Mouse (Mus musculus): ENCODE data around the gene 1810062G17Rik.

Gene 1810062G17Rik

DNA sequence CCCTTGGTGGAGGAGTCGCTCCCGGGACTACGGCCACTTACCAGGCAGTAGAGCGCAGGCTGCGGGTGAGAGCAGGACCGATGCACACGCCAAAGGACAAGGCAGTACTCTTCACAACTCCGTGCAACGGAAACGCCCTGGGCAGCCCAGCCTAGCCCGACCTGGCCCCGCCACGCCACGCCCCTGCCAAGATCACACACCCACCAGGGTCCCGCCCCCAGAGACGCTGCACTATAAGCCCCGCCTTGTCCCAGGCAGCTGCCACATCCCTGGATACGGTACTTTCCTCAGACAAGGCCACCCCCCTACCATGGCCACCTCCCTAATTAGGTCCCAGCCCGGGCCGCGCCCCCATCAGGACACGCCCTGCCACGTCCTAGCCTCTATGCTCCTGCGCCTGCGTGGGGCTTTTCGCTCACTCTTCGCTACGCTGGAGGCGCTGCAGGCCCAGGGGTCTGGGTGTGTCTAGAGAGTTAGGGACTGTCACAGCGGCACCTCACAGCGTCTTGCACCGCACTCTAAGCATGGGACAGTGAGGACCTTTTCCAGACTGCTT lies at the start of gene 1810062G17Rik, which contains the start of gene Anxa5:
Gene 1810062G17Rik, plus strand, starts transcription at position 406 of the 556 bp plus-strand sequence.
Gene Anxa5, minus strand, starts transcription at position 363 of the 556 bp plus-strand sequence.
- peak; percentile 96 for DNase-seq

GRCm38 (mm10) chr3:36427386-36427785 lies 48.4 kb upstream of the 1810062G17Rik start:
- DNase-seq: no peak

- no peak for DNase-seq
These were observed 45.4 kb upstream of the 1810062G17Rik start for GRCm38 (mm10) chr3:36430360-36430759.

GRCm38 (mm10) chr3:36440280-36440679 lies 35.5 kb upstream of the 1810062G17Rik start:
- no peak for DNase-seq

DNA sequence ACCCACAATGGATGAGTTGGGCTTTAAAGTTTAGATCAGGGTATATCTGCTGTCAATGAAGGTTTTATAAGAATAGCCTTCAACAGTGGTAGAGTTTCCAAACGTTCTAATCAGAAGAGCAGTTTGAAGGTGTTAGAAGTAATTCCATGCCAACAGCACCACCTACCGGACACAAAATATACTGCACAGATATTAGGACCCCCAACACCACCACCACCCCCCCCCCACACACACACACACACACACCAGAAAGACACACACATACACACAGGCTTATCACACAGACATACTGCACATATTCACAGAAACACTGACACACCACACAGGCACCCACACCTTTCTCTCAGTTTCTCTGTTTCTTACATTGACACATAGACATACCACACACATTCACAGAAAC lies 33.3 kb upstream of the 1810062G17Rik start:
- peak; percentile 21 for DNase-seq

DNA sequence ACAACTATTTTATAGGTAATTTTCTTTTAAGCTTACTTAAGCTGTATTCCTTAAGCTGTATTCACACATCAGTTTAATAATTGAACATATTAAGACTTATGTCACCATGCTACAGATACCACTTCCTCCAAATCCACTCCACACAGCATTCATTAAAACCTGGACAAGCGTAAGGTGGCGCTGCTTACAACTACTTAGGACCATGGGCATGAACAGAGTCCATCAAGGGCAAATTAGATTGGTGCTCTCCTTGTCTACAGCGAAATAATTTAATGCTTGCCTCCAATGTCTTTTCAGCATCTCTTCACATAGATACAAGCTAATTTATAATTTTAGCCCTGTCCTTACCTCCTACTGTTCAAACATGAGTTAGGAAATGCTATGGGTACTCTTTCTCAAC lies 29.7 kb upstream of the 1810062G17Rik start:
- no peak for DNase-seq

- no peak for DNase-seq
These were observed 29.2 kb upstream of the 1810062G17Rik start for GRCm38 (mm10) chr3:36446506-36446905.

GRCm38 (mm10) chr3:36446918-36447317 lies 28.8 kb upstream of the 1810062G17Rik start:
- no peak for DNase-seq

- DNase-seq: no peak
These were observed 26.2 kb upstream of the 1810062G17Rik start for GRCm38 (mm10) chr3:36449292-36450165.

GRCm38 (mm10) chr3:36452502-36452901 lies 23.2 kb upstream of the 1810062G17Rik start:
- no peak for DNase-seq

- no peak for DNase-seq
These were observed 20.6 kb upstream of the 1810062G17Rik start for GRCm38 (mm10) chr3:36455124-36455523.

- peak; percentile 39 for DNase-seq
These were observed 20.2 kb upstream of the 1810062G17Rik start for GRCm38 (mm10) chr3:36455566-36455965.

DNA sequence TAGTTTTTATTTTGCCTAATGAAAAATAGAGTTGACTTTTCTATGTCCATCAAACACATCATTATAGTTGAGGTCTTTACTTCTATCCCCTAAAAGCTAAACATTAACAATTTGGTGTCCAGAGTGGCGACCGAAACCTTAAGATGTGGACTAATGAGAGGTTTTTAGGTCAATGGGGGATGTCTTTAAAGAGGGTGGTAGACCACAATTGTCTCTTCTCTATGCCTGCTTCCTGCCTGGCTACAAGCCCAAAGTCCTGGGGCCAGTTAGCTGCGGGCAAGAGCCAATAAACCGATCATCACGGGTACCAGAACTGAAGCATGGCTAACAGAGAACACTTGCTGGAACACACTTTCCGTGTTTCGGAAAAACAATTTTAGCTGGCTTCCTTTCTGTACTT lies 15.0 kb upstream of the 1810062G17Rik start:
- no peak for DNase-seq

DNA sequence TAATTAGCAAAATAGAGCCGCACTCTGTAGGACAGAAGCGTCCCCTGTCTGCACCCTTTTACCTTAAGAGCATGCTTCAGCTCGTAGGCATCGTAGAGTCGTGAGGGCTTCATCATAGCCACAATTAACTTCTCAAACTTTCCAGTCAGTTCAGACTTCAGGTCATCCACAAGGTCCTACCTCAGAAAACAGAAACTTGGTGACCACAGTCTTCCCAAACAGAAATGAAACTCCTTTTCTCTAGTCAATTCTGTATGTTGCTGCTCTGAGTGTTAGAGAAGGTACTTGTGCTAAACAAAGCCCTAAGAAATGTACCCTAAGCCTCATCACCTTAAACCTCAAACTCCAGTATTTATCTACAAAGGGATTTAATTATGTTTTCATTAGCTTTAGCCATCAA lies 13.9 kb upstream of the 1810062G17Rik start:
- no peak for DNase-seq

DNA sequence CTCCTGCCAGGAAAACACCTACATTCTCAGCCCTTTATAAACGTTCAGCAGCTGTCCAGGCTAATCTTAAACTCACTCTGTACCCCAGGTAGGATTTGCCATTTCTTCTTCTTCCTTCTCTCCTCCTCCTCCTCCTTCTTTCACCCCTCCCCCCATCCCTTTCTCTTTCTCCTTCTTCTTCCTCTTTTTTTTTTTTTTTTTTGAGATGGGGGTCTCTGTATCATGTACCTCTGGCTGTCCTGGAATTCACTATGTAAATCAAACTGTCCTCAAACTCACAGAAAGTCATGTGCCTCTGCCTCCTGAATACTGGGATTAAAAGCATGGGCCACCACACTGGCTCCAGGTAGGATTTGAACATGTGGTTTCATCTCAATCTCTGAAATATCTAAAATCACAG lies 13.4 kb upstream of the 1810062G17Rik start:
- no peak for DNase-seq

GRCm38 (mm10) chr3:36465538-36465937 lies 10.2 kb upstream of the 1810062G17Rik start:
- no peak for DNase-seq

DNA sequence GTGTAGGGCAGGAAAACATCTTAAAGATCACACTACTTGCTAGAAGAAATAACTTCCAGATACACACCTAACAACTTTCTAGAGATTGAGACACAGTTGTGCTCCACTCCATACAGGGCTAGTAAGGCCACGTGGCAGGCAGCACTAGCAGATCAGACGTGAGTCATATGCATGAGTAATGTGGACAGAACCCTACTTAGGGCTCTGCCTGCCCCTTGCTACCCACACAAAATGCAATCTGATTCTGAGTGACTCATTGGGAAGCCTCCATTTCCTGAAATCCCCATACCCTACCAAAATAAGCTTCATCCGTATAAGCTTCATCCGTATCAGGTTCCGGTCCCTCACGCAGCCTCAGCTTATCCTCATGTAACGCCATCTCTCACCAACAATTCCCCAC lies 8.1 kb upstream of the 1810062G17Rik start:
- DNase-seq: no peak

- DNase-seq: no peak
These were observed 6.9 kb upstream of the 1810062G17Rik start for GRCm38 (mm10) chr3:36468871-36469270.

- DNase-seq: no peak
These were observed 3.9 kb upstream of the 1810062G17Rik start for GRCm38 (mm10) chr3:36471856-36472255.

DNA sequence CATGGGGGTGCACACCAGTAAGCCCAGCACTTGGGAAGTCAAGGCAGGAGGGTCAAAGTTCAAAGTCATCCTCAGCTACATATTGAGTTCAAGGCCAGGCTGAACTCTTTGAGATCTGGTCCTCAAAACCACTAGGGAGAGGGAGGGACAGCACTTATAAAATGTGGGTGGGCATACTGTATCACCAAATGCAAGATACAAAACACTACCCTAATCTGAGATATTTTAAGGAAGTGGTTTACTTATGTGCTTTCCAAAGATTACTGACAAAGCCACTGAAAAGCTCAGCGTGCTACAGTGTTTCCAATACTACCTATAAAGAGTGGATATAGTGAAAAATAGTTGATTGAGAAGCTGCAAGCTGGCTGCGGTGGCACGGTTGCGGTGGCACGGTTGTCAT lies 2.5 kb upstream of the 1810062G17Rik start:
- DNase-seq: no peak

DNA sequence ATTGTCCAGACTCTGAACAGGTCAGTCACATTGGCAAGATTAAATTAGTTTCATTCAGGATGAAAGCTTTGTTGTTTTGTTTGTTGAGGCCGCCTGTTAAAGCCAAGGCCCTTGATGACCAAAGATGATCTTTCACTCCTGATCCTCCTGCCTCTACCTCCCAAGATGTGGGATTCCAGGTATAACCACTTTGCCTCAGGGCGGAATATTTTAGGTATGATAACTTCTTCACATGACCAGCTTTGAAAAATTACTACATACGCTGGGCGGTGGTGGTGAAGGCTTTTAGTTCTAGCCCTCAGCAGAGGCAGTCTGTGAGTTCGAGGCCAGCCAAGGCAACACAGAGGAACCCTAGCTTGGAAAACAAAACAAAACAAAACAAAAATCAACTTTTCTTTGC lies 1.3 kb upstream of the 1810062G17Rik start:
- DNase-seq: no peak

DNA sequence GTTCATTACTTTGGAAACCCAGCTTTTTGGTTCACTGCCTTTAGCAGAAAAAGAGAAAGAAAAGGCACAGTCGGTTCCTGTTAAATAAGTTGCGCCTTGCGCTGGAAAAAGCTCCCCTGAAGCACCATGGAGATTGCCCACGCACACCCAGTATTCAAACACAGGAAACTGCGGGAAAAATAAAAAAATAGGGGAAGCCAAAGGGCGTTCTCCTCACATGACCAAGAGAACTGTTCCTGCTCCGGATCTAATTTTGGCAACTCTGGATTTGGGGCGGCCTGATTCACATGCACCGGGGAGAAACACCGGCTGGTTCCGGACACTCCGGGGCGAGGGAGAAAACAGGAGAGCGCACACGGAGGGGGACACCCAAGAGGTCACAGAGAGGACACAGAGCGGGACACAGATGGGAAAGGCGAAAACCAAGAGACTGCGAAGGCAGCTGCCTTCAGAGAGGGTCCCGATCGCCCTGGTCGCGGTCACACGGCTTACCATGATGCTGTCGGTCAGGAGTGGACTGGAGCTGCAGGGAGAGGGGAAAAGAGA lies 726 bp upstream of the 1810062G17Rik start:
- DNase-seq: peak; percentile 52

GRCm38 (mm10) chr3:36476261-36477155 lies 771 bp downstream of the 1810062G17Rik start:
- no peak for DNase-seq

Data from layer of hippocampus, adult 9-11 months (tissue).